Mouse (Mus musculus) kidney, adult 2 months (tissue): ENCODE measurements at regions not wholly inside any gene's neighbourhood (a gene's known extent, or its start where the extent isn't known, plus 50 kb on each side); places are given as distances from the start of the nearest gene placed in this dataset.

ENCODE experiments used
- DNase-seq: peaks from one replicate; pipeline ENCODE4 v3.0.0; 2021
- H3K27ac ChIP-seq: fragments of 200-500 bp; 2 replicates; pipeline ENCODE4 v1.5.1; 2012; ENCODE audit warnings: low read depth, low read length, control low read depth, inconsistent platforms; ENCODE audit not compliant: insufficient read depth
- H3K27me3 ChIP-seq: fragments of 200-500 bp; replicated peaks from 2 replicates; pipeline ENCODE4 v1.6.1; 2012; ENCODE audit warnings: mild to moderate bottlenecking, moderate library complexity, low read length, inconsistent platforms; ENCODE audit not compliant: control insufficient read depth, insufficient read depth
- H3K36me3 ChIP-seq: fragments of 200-500 bp; 2 replicates; pipeline ENCODE4 v1.6.1; 2012; ENCODE audit warnings: mild to moderate bottlenecking, moderate library complexity, low read length, inconsistent platforms; ENCODE audit not compliant: control insufficient read depth, insufficient read depth
- H3K4me1 ChIP-seq: fragments of 200-500 bp; 2 replicates; pipeline ENCODE4 v1.6.1; 2011; ENCODE audit warnings: low read length; ENCODE audit not compliant: control insufficient read depth, insufficient read depth
- H3K4me3 ChIP-seq: fragments of 200-500 bp; 2 replicates; pipeline ENCODE4 v1.5.1; 2011; ENCODE audit warnings: mild to moderate bottlenecking, low read depth, low read length, control low read depth; ENCODE audit not compliant: insufficient read depth
- CTCF ChIP-seq: fragments of 200-500 bp; conservative IDR thresholded peaks from 2 replicates; pipeline ENCODE4 v1.5.1; 2011; ENCODE audit warnings: low read depth, mild to moderate bottlenecking, control low read depth, low read length, moderate library complexity, mixed read lengths; ENCODE audit not compliant: insufficient read depth, insufficient read length
- POLR2A ChIP-seq: fragments of 200-500 bp; IDR thresholded peaks from one replicate; pipeline ENCODE4 v1.6.1; 2011; ENCODE audit warnings: low read depth, low read length, control low read depth
- WGBS: fragments of 180-500 bp; shearing (Covaris S2); methylation state at CpG from one replicate; pipeline ENCODE4 v1.1.7; 2018; 5-methylcytosine and 5-hydroxymethylcytosine counted together

DNA sequence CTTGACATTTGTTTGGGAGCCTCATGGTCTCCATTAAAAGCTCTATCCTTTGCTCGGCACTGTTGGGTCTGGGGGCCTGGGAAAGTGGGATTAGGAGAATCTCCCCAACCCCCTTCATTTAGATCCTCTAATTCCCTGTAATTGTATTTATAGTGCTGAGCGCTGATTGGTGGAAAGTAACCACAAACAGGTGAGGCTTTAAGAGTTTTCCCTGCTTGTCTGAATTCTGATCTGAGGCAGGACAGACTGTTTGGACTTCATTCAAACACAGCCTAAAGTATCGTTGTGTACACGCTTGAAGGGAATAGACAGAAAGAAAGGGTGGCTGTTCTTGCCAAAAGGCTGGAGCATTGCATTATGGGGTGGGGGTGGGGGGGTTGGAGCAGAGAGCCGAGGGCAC, 85.1 kb upstream of the Usp26 start:
- Histone ChIP-seq H3K36me3 (no peaks in the 10 kb centered on the region), H3K27me3 (no peaks in the 10 kb centered on the region), H3K27ac (no peak overlapping the region), H3K4me3 (no peak overlapping the region), H3K4me1 (no peaks in the 10 kb centered on the region)
- 83% methylated on average over 5 of the region's 5 CpGs for WGBS
- TF ChIP-seq POLR2A: no peak
- TF ChIP-seq CTCF: no peak
- DNase-seq: no peak
